Mouse (Mus musculus): ENCODE data around the gene Mrpl39. TPM values are rescaled to one million over a fixed set of nuclear protein-coding genes. Genes with fewer than 3 reads are reported as not detected.

Gene Mrpl39
- polyA plus RNA-seq, 1 experiment from 2014 or later = 25.6 TPM

GRCm38 (mm10) chr16:84772496-84773267 is 37.1 kb upstream of the Mrpl39 start:
- no peak overlapping the region for H3K4me3 ChIP-seq (ENCODE audit: low read depth, low read length)

GRCm38 (mm10) chr16:84771461-84771860 is 35.9 kb upstream of the Mrpl39 start:
- no peak overlapping the region for H3K4me2 ChIP-seq (replicated peaks; ENCODE audit: low read depth)
- H3K36me3 ChIP-seq (ENCODE audit: control insufficient read depth, insufficient read depth) = no peaks in the 10 kb centered on the region
- no peak overlapping the region for H3K9ac ChIP-seq (ENCODE audit: low read depth, low read length)
- H3K4me3 ChIP-seq (ENCODE audit: low read depth, low read length) = no peak overlapping the region
- no peak overlapping the region for H3K27ac ChIP-seq (ENCODE audit: low read depth, low read length)
- H3K4me1 ChIP-seq (replicated peaks; ENCODE audit: control insufficient read depth, insufficient read depth, low read length) = no peaks in the 10 kb centered on the region
- WGBS = 84% methylated on average over 2 of the region's 2 CpGs
- TF ChIP-seq CTCF (IDR thresholded peaks at IDR 0.05; ENCODE audit: low read depth) = no peak
- H3K27me3 ChIP-seq (replicated peaks; ENCODE audit: control insufficient read depth, insufficient read depth, low read length) = peaks cover 27% of the 10 kb centered on the region; the same call in 1 of the 2 replicates
- H3K9me3 ChIP-seq (ENCODE audit: control insufficient read depth) = no peaks in the 10 kb centered on the region
- ATAC-seq = no peak

More at GRCm38 (mm10) chr16:84772496-84773267, 37.1 kb upstream of the Mrpl39 start:
- no peaks in the 10 kb centered on the region for H3K4me1 ChIP-seq (replicated peaks; ENCODE audit: control insufficient read depth, insufficient read depth, low read length)
- H3K27ac ChIP-seq (ENCODE audit: low read depth, low read length) = no peak overlapping the region
- 33% methylated on average over 8 of the region's 8 CpGs for WGBS
- H3K9me3 ChIP-seq (ENCODE audit: control insufficient read depth) = no peaks in the 10 kb centered on the region
- H3K36me3 ChIP-seq (ENCODE audit: control insufficient read depth, insufficient read depth) = no peaks in the 10 kb centered on the region
- H3K4me2 ChIP-seq (replicated peaks; ENCODE audit: low read depth) = no peak overlapping the region
- peaks cover 30% of the 10 kb centered on the region; the same call in 1 of the 2 replicates for H3K27me3 ChIP-seq (replicated peaks; ENCODE audit: control insufficient read depth, insufficient read depth, low read length)
- no peak for TF ChIP-seq CTCF (IDR thresholded peaks at IDR 0.05; ENCODE audit: low read depth)
- no peak for ATAC-seq
- no peak overlapping the region for H3K9ac ChIP-seq (ENCODE audit: low read depth, low read length)

- H3K9ac ChIP-seq (ENCODE audit: low read depth, low read length) = no peak overlapping the region
- H3K27ac ChIP-seq (ENCODE audit: low read depth, low read length) = no peak overlapping the region
- no peak for ATAC-seq
- H3K27me3 ChIP-seq (replicated peaks; ENCODE audit: control insufficient read depth, insufficient read depth, low read length) = peaks cover 26% of the 10 kb centered on the region; the same call in 1 of the 2 replicates
- no peak overlapping the region for H3K4me3 ChIP-seq (ENCODE audit: low read depth, low read length)
- H3K4me1 ChIP-seq (replicated peaks; ENCODE audit: control insufficient read depth, insufficient read depth, low read length) = no peaks in the 10 kb centered on the region
- WGBS = 78% methylated on average over 7 of the region's 7 CpGs
- no peaks in the 10 kb centered on the region for H3K36me3 ChIP-seq (ENCODE audit: control insufficient read depth, insufficient read depth)
- H3K4me2 ChIP-seq (replicated peaks; ENCODE audit: low read depth) = no peak overlapping the region
- TF ChIP-seq CTCF (IDR thresholded peaks at IDR 0.05; ENCODE audit: low read depth) = no peak
- no peaks in the 10 kb centered on the region for H3K9me3 ChIP-seq (ENCODE audit: control insufficient read depth)
Measured at GRCm38 (mm10) chr16:84770891-84771290, 35.3 kb upstream of the Mrpl39 start.

GRCm38 (mm10) chr16:84769619-84770464 is 34.3 kb upstream of the Mrpl39 start:
- no peak for ATAC-seq
- Histone ChIP-seq H3K4me2 (replicated peaks; ENCODE audit: low read depth) (no peak overlapping the region), H3K4me1 (replicated peaks; ENCODE audit: control insufficient read depth, insufficient read depth, low read length) (no peaks in the 10 kb centered on the region), H3K27me3 (replicated peaks; ENCODE audit: control insufficient read depth, insufficient read depth, low read length) (peaks cover 18% of the 10 kb centered on the region; the same call in 1 of the 2 replicates), H3K4me3 (ENCODE audit: low read depth, low read length) (no peak overlapping the region), H3K9me3 (ENCODE audit: control insufficient read depth) (no peaks in the 10 kb centered on the region), H3K9ac (ENCODE audit: low read depth, low read length) (no peak overlapping the region), H3K27ac (ENCODE audit: low read depth, low read length) (no peak overlapping the region), H3K36me3 (ENCODE audit: control insufficient read depth, insufficient read depth) (no peaks in the 10 kb centered on the region)
- no peak for TF ChIP-seq CTCF (IDR thresholded peaks at IDR 0.05; ENCODE audit: low read depth)
- 83% methylated on average over 19 of the region's 19 CpGs for WGBS

GRCm38 (mm10) chr16:84769182-84769581 is 33.6 kb upstream of the Mrpl39 start:
- H3K4me1 ChIP-seq (replicated peaks; ENCODE audit: control insufficient read depth, insufficient read depth, low read length) = no peaks in the 10 kb centered on the region
- no peak overlapping the region for H3K9ac ChIP-seq (ENCODE audit: low read depth, low read length)
- no peaks in the 10 kb centered on the region for H3K9me3 ChIP-seq (ENCODE audit: control insufficient read depth)
- H3K27ac ChIP-seq (ENCODE audit: low read depth, low read length) = no peak overlapping the region
- H3K4me2 ChIP-seq (replicated peaks; ENCODE audit: low read depth) = no peak overlapping the region
- ATAC-seq = no peak
- TF ChIP-seq CTCF (IDR thresholded peaks at IDR 0.05; ENCODE audit: low read depth) = no peak
- WGBS = 69% methylated on average over 4 of the region's 4 CpGs
- H3K27me3 ChIP-seq (replicated peaks; ENCODE audit: control insufficient read depth, insufficient read depth, low read length) = peaks cover 12% of the 10 kb centered on the region; the same call in 1 of the 2 replicates
- H3K4me3 ChIP-seq (ENCODE audit: low read depth, low read length) = no peak overlapping the region
- no peaks in the 10 kb centered on the region for H3K36me3 ChIP-seq (ENCODE audit: control insufficient read depth, insufficient read depth)

- ATAC-seq = no peak
- no peaks in the 10 kb centered on the region for H3K9me3 ChIP-seq (ENCODE audit: control insufficient read depth)
- TF ChIP-seq CTCF (IDR thresholded peaks at IDR 0.05; ENCODE audit: low read depth) = no peak
- 77% methylated on average over 8 of the region's 8 CpGs for WGBS
- H3K9ac ChIP-seq (ENCODE audit: low read depth, low read length) = no peak overlapping the region
- H3K36me3 ChIP-seq (ENCODE audit: control insufficient read depth, insufficient read depth) = no peaks in the 10 kb centered on the region
- no peak overlapping the region for H3K4me3 ChIP-seq (ENCODE audit: low read depth, low read length)
- no peak overlapping the region for H3K4me2 ChIP-seq (replicated peaks; ENCODE audit: low read depth)
- H3K4me1 ChIP-seq (replicated peaks; ENCODE audit: control insufficient read depth, insufficient read depth, low read length) = no peaks in the 10 kb centered on the region
- H3K27me3 ChIP-seq (replicated peaks; ENCODE audit: control insufficient read depth, insufficient read depth, low read length) = peaks cover 6% of the 10 kb centered on the region; the same call in 1 of the 2 replicates
- H3K27ac ChIP-seq (ENCODE audit: low read depth, low read length) = no peak overlapping the region
Measured at GRCm38 (mm10) chr16:84767956-84768355, 32.4 kb upstream of the Mrpl39 start.

All from intestine, postnatal 0 days (tissue).